Mouse (Mus musculus): ENCODE results near the gene Glra4.

Glra4 gene

GRCm38 (mm10) chrX:136780041-136780440 lies at the start of gene Glra4:
Glra4 (minus strand) TSS chrX:136780141.
- CTCF ChIA-PET = interaction anchor here in 1 of 4 experiments (1.7 kb wide), 1 partner anchor 19 kb away, joined by 6 read pairs; no protein-coding TSS in a partner anchor
- POLR2A ChIA-PET = interaction anchor here in 1 of 4 experiments (1.1 to 2.4 kb wide), 2 partner anchors 10 to 36 kb away, joined by 3 to 8 read pairs; partner anchors contain the start of gene Morf4l2

GRCm38 (mm10) chrX:136828610-136829009 lies 48.7 kb upstream of the Glra4 start:
- ChIA-PET CTCF (no interaction called here), POLR2A (interaction anchor here in 2 of 4 experiments (0.5 to 1.0 kb wide), 2 partner anchors 20 to 85 kb away, joined by 3 to 7 read pairs; no protein-coding TSS in a partner anchor)

- CTCF ChIA-PET = interaction anchor here in 1 of 4 experiments (1.2 kb wide), 1 partner anchor 63 kb away, joined by 4 read pairs; no protein-coding TSS in a partner anchor
These were observed 45.1 kb upstream of the Glra4 start for GRCm38 (mm10) chrX:136825016-136825415.

GRCm38 (mm10) chrX:136822371-136822770 lies 42.4 kb upstream of the Glra4 start, which contains the start of gene Plp1:
Plp1 (plus strand) TSS chrX:136822671.
- POLR2A ChIA-PET = interaction anchor here in 1 of 4 experiments (0.7 kb wide), 1 partner anchor 18 kb away, joined by 3 read pairs; no protein-coding TSS in a partner anchor

More at GRCm38 (mm10) chrX:136825016-136825415, 45.1 kb upstream of the Glra4 start:
- POLR2A ChIA-PET = interaction anchor here in 2 of 4 experiments (0.8 to 2.0 kb wide), 2 partner anchors 83 to 1336 kb away, joined by 3 to 5 read pairs; no protein-coding TSS in a partner anchor

DNA sequence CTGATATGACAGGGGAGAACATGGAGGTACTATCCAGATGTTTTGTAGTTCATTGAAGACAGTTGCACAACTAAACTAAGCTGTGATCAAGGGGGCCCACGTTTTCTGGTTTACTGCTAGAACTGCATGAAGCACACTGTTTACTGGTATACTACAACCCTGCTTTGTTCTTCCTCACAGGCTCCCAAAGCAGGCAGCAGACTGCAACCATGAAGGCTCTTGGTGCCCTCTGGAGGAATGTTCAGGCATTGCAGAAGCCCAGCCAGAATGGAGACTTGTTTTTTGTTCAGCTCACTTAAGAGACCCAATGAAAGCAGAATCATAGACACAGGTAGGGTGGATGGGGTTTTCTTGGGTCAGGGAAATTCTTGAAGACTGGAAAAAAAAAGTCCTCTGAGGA lies 40.3 kb upstream of the Glra4 start:
- ChIA-PET CTCF (interaction anchor here (0.6 to 1.7 kb wide), 9 partner anchors 11 to 338 kb away, joined by 3 to 7 read pairs (median 3); no protein-coding TSS in a partner anchor), POLR2A (interaction anchor here in 2 of 4 experiments (0.5 to 1.2 kb wide), 3 partner anchors 18 to 59 kb away, joined by 3 to 6 read pairs (median 4); no protein-coding TSS in a partner anchor)

More at GRCm38 (mm10) chrX:136822371-136822770, 42.4 kb upstream of the Glra4 start, which contains the start of gene Plp1:
- CTCF ChIA-PET = no interaction called here

GRCm38 (mm10) chrX:136819752-136820151 lies 39.8 kb upstream of the Glra4 start:
- ChIA-PET POLR2A (interaction anchor here in 2 of 4 experiments (0.5 to 1.2 kb wide), 3 partner anchors 18 to 221 kb away, joined by 3 to 4 read pairs (median 3); no protein-coding TSS in a partner anchor), CTCF (interaction anchor here in 2 of 4 experiments (0.8 to 1.7 kb wide), 5 partner anchors 11 to 339 kb away, joined by 3 to 7 read pairs (median 4); no protein-coding TSS in a partner anchor)

GRCm38 (mm10) chrX:136797223-136797622 lies 17.3 kb upstream of the Glra4 start:
- ChIA-PET CTCF (no interaction called here), POLR2A (no interaction called here)

DNA sequence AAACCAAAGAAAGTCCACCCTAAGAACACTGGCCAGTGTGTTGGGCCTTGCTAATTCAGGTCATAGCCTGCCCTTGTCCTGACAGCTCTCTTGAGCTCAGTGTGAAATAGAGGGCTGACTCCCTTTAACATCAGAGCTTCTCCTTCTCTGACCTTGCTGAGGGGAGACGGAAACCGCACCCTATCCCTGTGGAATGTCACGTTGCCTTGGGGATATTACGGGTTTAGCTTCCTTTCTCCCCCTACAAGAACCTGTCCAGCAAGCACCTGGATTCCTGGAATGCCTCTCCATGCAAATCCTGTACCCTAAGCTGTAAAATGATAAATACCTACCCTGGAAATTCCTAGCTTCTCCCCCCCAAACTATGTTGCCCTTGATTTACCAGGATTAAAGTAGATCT lies 9.5 kb upstream of the Glra4 start:
- POLR2A ChIA-PET = interaction anchor here in 3 of 4 experiments (0.5 to 1.6 kb wide), 17 partner anchors 9 to 617 kb away, joined by 3 to 19 read pairs (median 4); partner anchors contain the start of genes Glra4 (in 1 of the 3), Morf4l2 (in 1 of the 3), Tceal1 (in 1 of the 3) and Tceal8 (in 1 of the 3)
- CTCF ChIA-PET = interaction anchor here in 3 of 4 experiments (1.0 to 2.6 kb wide), 4 partner anchors 28 to 30 kb away, joined by 3 to 10 read pairs (median 6); no protein-coding TSS in a partner anchor

DNA sequence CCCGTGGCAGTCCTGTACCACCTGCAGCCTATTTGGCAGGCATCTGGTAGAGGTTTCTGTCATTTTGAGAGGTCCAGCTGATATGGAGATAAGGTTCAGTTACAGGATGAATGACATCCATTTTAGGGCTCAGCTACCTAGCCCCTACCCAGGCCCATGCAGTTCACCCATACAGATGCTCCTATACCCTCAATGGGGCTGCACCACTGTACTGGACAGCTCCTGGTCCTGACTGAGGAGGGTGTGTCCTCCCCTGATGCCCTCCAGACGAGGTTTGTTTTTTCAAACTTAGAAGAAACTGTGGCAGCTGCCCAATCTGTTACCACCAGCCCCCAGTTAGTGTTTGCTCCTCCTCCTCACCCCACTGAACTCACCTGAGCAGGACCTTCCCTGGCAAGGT lies 679 bp downstream of the Glra4 start:
- ChIA-PET POLR2A (interaction anchor here in 2 of 4 experiments (0.8 to 1.2 kb wide), 2 partner anchors 12 to 18 kb away, joined by 3 to 5 read pairs; no protein-coding TSS in a partner anchor), CTCF (interaction anchor here in 2 of 4 experiments (1.5 to 1.7 kb wide), 2 partner anchors 18 kb away, joined by 3 to 6 read pairs; no protein-coding TSS in a partner anchor)

DNA sequence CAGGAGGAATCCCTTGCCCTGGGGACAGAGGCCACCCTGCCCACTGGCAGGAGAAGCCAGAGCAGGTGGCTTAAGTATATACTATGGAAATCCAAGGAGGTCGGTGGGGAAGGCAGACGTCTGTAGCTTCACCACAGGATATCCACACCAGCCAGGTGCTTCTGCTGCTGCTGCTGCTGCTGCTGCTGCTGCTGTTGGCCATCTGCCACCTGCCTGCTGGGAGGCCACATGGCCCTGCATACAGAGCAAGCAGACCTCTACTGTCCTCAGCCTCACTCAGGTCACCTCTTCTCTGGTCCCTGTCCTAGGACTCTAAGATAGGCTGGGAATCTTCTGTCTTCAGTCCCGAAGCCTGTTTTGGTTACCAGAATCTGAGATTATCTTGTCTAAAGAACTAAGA lies 1.9 kb downstream of the Glra4 start:
- POLR2A ChIA-PET = interaction anchor here in 1 of 4 experiments (0.9 kb wide), 2 partner anchors 11 to 22 kb away, joined by 3 read pairs; no protein-coding TSS in a partner anchor
- CTCF ChIA-PET = interaction anchor here in 1 of 4 experiments (1.5 kb wide), 1 partner anchor 17 kb away, joined by 3 read pairs; no protein-coding TSS in a partner anchor

GRCm38 (mm10) chrX:136773035-136773434 lies 6.9 kb downstream of the Glra4 start:
- ChIA-PET POLR2A (interaction anchor here in 1 of 4 experiments (1.0 kb wide), 1 partner anchor 44 kb away, joined by 3 read pairs; no protein-coding TSS in a partner anchor), CTCF (no interaction called here)

GRCm38 (mm10) chrX:136761103-136762074 lies 18.6 kb downstream of the Glra4 start:
- CTCF ChIA-PET = interaction anchor here (0.5 to 1.9 kb wide), 37 partner anchors 9 to 569 kb away, joined by 3 to 13 read pairs (median 4); partner anchors contain the start of genes Morf4l2 (in 2 of the 4) and Glra4 (in 1 of the 4)
- POLR2A ChIA-PET = interaction anchor here in 3 of 4 experiments (0.6 to 1.4 kb wide), 10 partner anchors 17 to 210 kb away, joined by 3 to 6 read pairs (median 4); partner anchors contain the start of gene Morf4l2 (in 1 of the 3)

DNA sequence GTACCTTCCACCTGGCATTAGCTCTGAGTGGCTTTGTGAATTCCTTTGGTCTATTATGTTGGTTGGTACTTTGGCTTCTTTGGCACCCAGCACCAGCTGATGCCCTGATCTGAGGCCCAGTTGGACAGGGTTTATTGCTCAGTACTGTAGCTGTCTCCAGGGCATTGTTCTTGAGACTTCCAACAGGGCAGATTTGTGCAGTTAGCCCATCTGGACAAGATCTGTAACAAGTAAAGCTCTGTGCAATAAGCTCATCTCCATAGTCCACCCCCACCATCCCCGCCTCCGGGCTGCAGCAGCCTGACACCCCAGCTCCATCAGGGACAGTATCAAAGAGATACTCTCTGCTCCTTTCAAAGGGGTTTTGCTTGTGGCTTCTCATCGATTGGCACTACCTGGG lies 24.5 kb downstream of the Glra4 start:
- CTCF ChIA-PET = no interaction called here
- POLR2A ChIA-PET = no interaction called here

GRCm38 (mm10) chrX:136749329-136749728 lies 30.6 kb downstream of the Glra4 start:
- POLR2A ChIA-PET = no interaction called here
- CTCF ChIA-PET = interaction anchor here in 1 of 4 experiments (2.7 kb wide), 1 partner anchor 12 kb away, joined by 11 read pairs; no protein-coding TSS in a partner anchor

DNA sequence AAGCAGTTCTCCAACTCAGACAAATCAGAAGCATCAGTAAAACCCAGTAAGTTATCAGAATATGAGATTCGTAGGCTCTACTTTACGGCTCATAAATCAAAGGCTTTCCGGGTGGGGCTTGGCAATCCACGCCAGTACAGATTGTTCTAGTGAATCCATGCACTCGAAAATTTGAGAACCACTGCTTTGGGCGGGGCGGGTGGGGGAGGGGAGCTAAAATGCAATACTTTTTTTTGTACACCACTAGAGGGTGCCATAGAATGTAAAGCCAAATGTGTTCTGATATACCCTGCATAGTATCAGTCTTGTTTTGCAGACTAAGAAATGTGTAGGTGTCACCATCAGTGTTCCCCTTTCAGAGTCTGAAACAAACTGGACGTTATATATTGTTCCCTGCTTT lies 35.3 kb downstream of the Glra4 start:
- ChIA-PET CTCF (interaction anchor here in 1 of 4 experiments (0.7 to 2.8 kb wide), 3 partner anchors 17 to 397 kb away, joined by 3 to 12 read pairs (median 9); no protein-coding TSS in a partner anchor), POLR2A (interaction anchor here in 2 of 4 experiments (0.8 to 2.0 kb wide), 7 partner anchors 9 to 269 kb away, joined by 3 to 8 read pairs (median 5); partner anchors contain the start of gene Glra4 (in 1 of the 2))

- CTCF ChIA-PET = interaction anchor here in 3 of 4 experiments (0.6 to 2.8 kb wide), 5 partner anchors 17 to 616 kb away, joined by 3 to 13 read pairs (median 5); no protein-coding TSS in a partner anchor
- POLR2A ChIA-PET = interaction anchor here in 3 of 4 experiments (0.6 to 2.0 kb wide), 12 partner anchors 17 to 571 kb away, joined by 3 to 8 read pairs (median 4); partner anchors contain the start of genes Glra4 (in 1 of the 3) and Tceal8 (in 1 of the 3)
These were observed 36.5 kb downstream of the Glra4 start, which contains the start of gene Morf4l2 for GRCm38 (mm10) chrX:136743459-136743858. Morf4l2 (minus strand) TSS chrX:136743690.

DNA sequence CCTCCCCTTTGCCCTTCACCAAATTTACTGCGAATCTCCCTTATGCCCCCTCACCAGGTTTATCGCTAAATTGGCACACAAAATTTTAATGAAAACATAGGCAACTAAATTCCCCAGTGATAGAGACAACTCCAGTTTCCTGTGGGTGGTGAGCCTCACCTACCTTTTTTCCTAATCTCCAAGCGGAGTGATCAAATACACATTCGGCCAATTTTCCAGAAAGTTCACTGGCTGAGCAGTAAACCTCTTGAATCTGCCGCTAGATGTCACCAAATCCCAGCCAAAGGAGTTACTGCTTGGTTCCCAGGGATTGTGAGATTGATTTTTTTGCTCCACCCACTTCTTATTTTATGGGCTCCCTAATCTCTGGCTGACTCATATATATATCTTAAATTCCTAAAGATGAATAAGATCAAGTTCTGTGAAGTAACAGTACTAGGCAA lies 37.3 kb downstream of the Glra4 start:
- CTCF ChIA-PET = interaction anchor here in 2 of 4 experiments (0.6 to 2.8 kb wide), 2 partner anchors 71 to 399 kb away, joined by 3 to 9 read pairs; no protein-coding TSS in a partner anchor
- POLR2A ChIA-PET = interaction anchor here in 2 of 4 experiments (0.7 to 1.8 kb wide), 5 partner anchors 18 to 86 kb away, joined by 3 to 8 read pairs (median 5); partner anchors contain the start of gene Glra4 (in 1 of the 2)
